Mouse (Mus musculus): ENCODE results near the gene Glce.

DNA sequence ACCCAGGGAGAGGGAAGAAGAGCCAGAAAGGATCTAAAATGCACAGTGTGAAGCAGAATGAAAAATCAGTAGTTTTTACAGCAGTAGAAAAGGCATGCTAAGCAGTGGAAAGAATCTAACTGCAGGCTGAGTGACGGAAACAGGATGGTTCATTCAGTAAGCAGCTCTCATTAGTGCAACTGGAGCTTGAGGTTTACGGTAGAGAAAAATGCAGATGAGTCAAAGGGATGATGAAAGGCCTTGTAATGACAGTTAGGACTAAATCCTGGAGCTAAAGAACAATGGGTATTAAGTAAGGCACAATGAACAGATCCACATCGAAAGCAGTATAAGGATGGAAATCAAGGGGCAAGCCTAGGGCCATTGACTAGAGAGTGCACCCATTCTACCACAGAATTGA is 3.7 kb downstream of the Glce start:
- TF ChIP-seq TCF12 (IDR thresholded peaks at IDR 0.05; ENCODE audit: insufficient read depth, poor library complexity, severe bottlenecking) (no peak), SRF (IDR thresholded peaks at IDR 0.05; ENCODE audit: control insufficient read depth, insufficient read length, low read depth) (no peak), POLR2A (IDR thresholded peaks at IDR 0.05; ENCODE audit: insufficient read length, low read depth) (no peak), POLR2AphosphoS2 (IDR thresholded peaks at IDR 0.05; ENCODE audit: insufficient read length, low read depth) (no peak), USF1 (IDR thresholded peaks at IDR 0.05; ENCODE audit: low read depth) (no peak), MAX (IDR thresholded peaks at IDR 0.05; ENCODE audit: low read depth) (no peak)

Measured in myocyte (in vitro differentiated cells).